In the genomic region with DNA sequence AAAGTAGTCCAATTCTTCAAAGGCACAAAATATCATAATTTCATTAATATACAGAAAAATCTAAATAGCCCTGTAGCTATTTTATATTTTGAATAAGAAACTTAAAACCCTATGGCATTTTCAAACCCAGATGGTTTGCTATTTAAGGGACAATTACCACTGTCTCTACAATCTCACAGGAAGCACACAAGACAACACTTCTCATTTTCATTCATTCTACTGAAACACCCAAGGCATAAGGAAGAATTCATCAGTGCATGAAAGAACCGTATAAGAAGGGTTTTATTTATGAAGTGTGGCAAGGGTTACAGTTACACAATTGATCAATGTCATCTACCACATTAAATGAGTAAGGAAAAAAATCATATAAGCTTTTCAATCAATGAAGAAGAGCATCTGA, we compare ENCODE assay signal across 28 mouse cellular contexts. TPM values are rescaled to one million over a fixed set of nuclear protein-coding genes. Genes with fewer than 3 reads are reported as not detected.
DNase-seq lines count a peak whose midpoint lies in the region; ATAC-seq and TF ChIP-seq lines count a peak whose summit lies in the region.
"Had no signal": no experiment of that assay in that cellular context is flagged by ENCODE, and none has a peak within 500 bp of the region (broad histone marks: within the 10 kb centered on the region; RNA-seq: fewer than 3 reads in every experiment).

No protein-coding gene starts in this region.

- TF ChIP-seq CTCF in MEL (IDR thresholded peaks at IDR 0.05 in 2 of 3, conservative IDR thresholded peaks at IDR 0.05 in 1 of 3; ENCODE audit: control insufficient read depth in 1 of 3, insufficient read depth in 1 of 3, low read depth in 2 of 3, low read length in 3 of 3, poor library complexity in 1 of 3, severe bottlenecking in 1 of 3): no peak

- TF ChIP-seq POLR2A in MEL (IDR thresholded peaks at IDR 0.05; ENCODE audit: control insufficient read depth in 1 of 2, insufficient read depth in 1 of 2, low read depth in 1 of 2, low read length in 2 of 2, poor library complexity in 1 of 2): no peak

- no peak for TF ChIP-seq RAD21 in MEL (IDR thresholded peaks at IDR 0.05; ENCODE audit: low read depth, low read length)

- no peaks in the 10 kb centered on the region for H3K9me3 ChIP-seq in MEL (replicated peaks; ENCODE audit: insufficient read depth, low read length)
- H3K9me3 ChIP-seq in limb, embryonic 10.5 days (replicated peaks): no peaks in the 10 kb centered on the region
- H3K9me3 ChIP-seq in midbrain, embryonic 11.5 days (ENCODE audit: control insufficient read depth, low read length): no peaks in the 10 kb centered on the region
- H3K9me3 ChIP-seq: embryonic facial prominence, embryonic 10.5 days; embryonic facial prominence, embryonic 12.5 days; forebrain, embryonic 13.5 days; forebrain, embryonic 15.5 days; G1E had no signal

- no peak overlapping the region for H3K4me2 ChIP-seq in midbrain, embryonic 11.5 days
- H3K4me2 ChIP-seq: embryonic facial prominence, embryonic 12.5 days; forebrain, embryonic 13.5 days; forebrain, embryonic 15.5 days had no signal

- H3K27me3 ChIP-seq in MEL (ENCODE audit: control insufficient read depth in 1 of 2, insufficient read depth in 2 of 2, low read length in 2 of 2): no peaks in the 10 kb centered on the region
- H3K27me3 ChIP-seq in limb, embryonic 10.5 days (ENCODE audit: low read depth, poor library complexity, severe bottlenecking): no peaks in the 10 kb centered on the region
- no peaks in the 10 kb centered on the region for H3K27me3 ChIP-seq in midbrain, embryonic 11.5 days (ENCODE audit: control insufficient read depth, insufficient read depth, low read length)
- H3K27me3 ChIP-seq: CH12.LX; embryonic facial prominence, embryonic 12.5 days; forebrain, embryonic 13.5 days; forebrain, embryonic 15.5 days; Patski had no signal

- DNase-seq in frontal cortex, postnatal 14 days (ENCODE audit: low spot score in 2 of 2): no peak
- DNase-seq in MEL (ENCODE audit: low read depth, low spot score): peak; percentile 53
- peak; percentile 24 for DNase-seq in brain, adult 2 months (ENCODE audit: low read depth, low spot score)
- peak; percentile 6 for DNase-seq in telencephalon, adult 2 months (ENCODE audit: low read depth, low spot score)
- DNase-seq in embryo, embryonic 10 days (ENCODE audit: low spot score): no peak
- no peak for DNase-seq in limb, embryonic 10.5 days (ENCODE audit: low spot score)
- no peak for DNase-seq in midbrain, embryonic 11.5 days (ENCODE audit: low spot score, missing footprints)
- DNase-seq: adrenal gland, adult 8-10 months; adrenal gland, postnatal 14 days; adrenal gland, postnatal 36 days; B cell, adult 2 months; cerebellum, adult 11 months; cerebellum, adult 18-20 months; cerebellum, adult 8-10 months; cerebellum, adult 9-11 months; cerebellum, postnatal 14 days; cerebellum, postnatal 36 days; forebrain, postnatal 0 days had no signal

- no peak for TF ChIP-seq EP300 in MEL (IDR thresholded peaks at IDR 0.05; ENCODE audit: low read depth in 1 of 2, low read length in 2 of 2)

- 48% methylated on average over 1 of the region's 1 CpGs for WGBS in limb, embryonic 10.5 days
- 80% methylated on average over 1 of the region's 1 CpGs for WGBS in midbrain, embryonic 11.5 days

- no peak overlapping the region for H3K27ac ChIP-seq in MEL (ENCODE audit: control insufficient read depth, low read depth, low read length)
- no peak overlapping the region for H3K27ac ChIP-seq in limb, embryonic 10.5 days
- no peak overlapping the region for H3K27ac ChIP-seq in midbrain, embryonic 11.5 days (ENCODE audit: low read depth, low read length)
- H3K27ac ChIP-seq: embryonic facial prominence, embryonic 10.5 days; embryonic facial prominence, embryonic 12.5 days; forebrain, embryonic 13.5 days; forebrain, embryonic 15.5 days had no signal

- H3K4me3 ChIP-seq in MEL (ENCODE audit: control insufficient read depth in 1 of 2, insufficient read depth in 1 of 2, low read depth in 2 of 2, low read length in 2 of 2): no peak overlapping the region
- no peak overlapping the region for H3K4me3 ChIP-seq in limb, embryonic 10.5 days
- no peak overlapping the region for H3K4me3 ChIP-seq in midbrain, embryonic 11.5 days (ENCODE audit: low read depth, low read length)
- H3K4me3 ChIP-seq: embryonic facial prominence, embryonic 10.5 days; embryonic facial prominence, embryonic 12.5 days; forebrain, embryonic 13.5 days; forebrain, embryonic 15.5 days had no signal

- H3K9ac ChIP-seq in MEL (ENCODE audit: control insufficient read depth, low read depth, low read length, poor library complexity, severe bottlenecking): no peak overlapping the region
- no peak overlapping the region for H3K9ac ChIP-seq in midbrain, embryonic 11.5 days (ENCODE audit: low read length)
- H3K9ac ChIP-seq: embryonic facial prominence, embryonic 12.5 days; forebrain, embryonic 13.5 days; forebrain, embryonic 15.5 days; forebrain, postnatal 0 days had no signal

- peaks cover 0 to 30% of the 10 kb centered on the region in 2 experiments; a peak in 2 of 4 replicates for H3K4me1 ChIP-seq in MEL (ENCODE audit: control insufficient read depth in 1 of 2, insufficient read depth in 2 of 2, low read length in 2 of 2)
- H3K4me1 ChIP-seq in limb, embryonic 10.5 days: no peaks in the 10 kb centered on the region
- H3K4me1 ChIP-seq in midbrain, embryonic 11.5 days (ENCODE audit: control insufficient read depth, insufficient read depth, low read length): no peaks in the 10 kb centered on the region
- H3K4me1 ChIP-seq: embryonic facial prominence, embryonic 10.5 days; embryonic facial prominence, embryonic 12.5 days; forebrain, embryonic 13.5 days; forebrain, embryonic 15.5 days had no signal

- ATAC-seq in frontal cortex, adult (ENCODE audit: low TSS enrichment): peak; percentile 69
- no peak for ATAC-seq in midbrain, embryonic 11.5 days (ENCODE audit: low FRiP score)
- ATAC-seq: activated CD4-positive, CD25-positive, alpha-beta regulatory T cell, adult 4 months; CD4-positive, CD25-positive, alpha-beta regulatory T cell, adult 4 months; forebrain, embryonic 13.5 days; forebrain, embryonic 15.5 days; forebrain, postnatal 0 days; Patski had no signal

- peaks cover 4% of the 10 kb centered on the region; the same call in 1 of the 2 replicates for H3K79me2 ChIP-seq in MEL (ENCODE audit: control insufficient read depth, insufficient read depth, low read length, poor library complexity)

- H3K36me3 ChIP-seq in MEL (ENCODE audit: control insufficient read depth in 1 of 2, insufficient read depth in 2 of 2, low read length in 2 of 2): peaks cover 0 to 21% of the 10 kb centered on the region in 2 experiments; a peak in 2 of 4 replicates
- no peaks in the 10 kb centered on the region for H3K36me3 ChIP-seq in limb, embryonic 10.5 days
- no peaks in the 10 kb centered on the region for H3K36me3 ChIP-seq in midbrain, embryonic 11.5 days (ENCODE audit: control insufficient read depth, insufficient read depth, low read length)
- H3K36me3 ChIP-seq: embryonic facial prominence, embryonic 12.5 days; forebrain, embryonic 15.5 days had no signal

TF ChIP-seq in MEL, 35 proteins besides CTCF, POLR2A, EP300 and RAD21:
- TF ChIP-seq CHD1 (IDR thresholded peaks at IDR 0.05; ENCODE audit: low read depth, low read length) (no peak), RCOR1 (IDR thresholded peaks at IDR 0.05; ENCODE audit: low read depth, low read length) (no peak), MEF2A (IDR thresholded peaks at IDR 0.05; ENCODE audit: extremely low read depth, insufficient replicate concordance, low read depth, low read length, poor library complexity, severe bottlenecking) (no peak), KAT2A (conservative IDR thresholded peaks at IDR 0.05; ENCODE audit: low read depth, low read length) (no peak), ZNF384 (IDR thresholded peaks at IDR 0.05; ENCODE audit: low read depth, low read length) (no peak), ELF1 (IDR thresholded peaks at IDR 0.05; ENCODE audit: low read depth, low read length) (no peak), NRF1 (IDR thresholded peaks at IDR 0.05; ENCODE audit: insufficient read depth, low read depth, low read length, poor library complexity, severe bottlenecking) (no peak), TBP (IDR thresholded peaks at IDR 0.05; ENCODE audit: low read depth, low read length) (no peak), MAX (IDR thresholded peaks at IDR 0.05; ENCODE audit: low read length) (no peak), ETS1 (IDR thresholded peaks at IDR 0.05; ENCODE audit: low read depth, low read length) (no peak)

RNA-seq across cellular contexts. Expression of a gene that starts 32.8 kb away (rescaled TPM):
- 8.7 and 9.5 TPM in 2 replicates for total RNA-seq in MEL (2012; rRNA removed)
- 100 to 1,000 TPM in 1 of 2 experiments, 1 to 10 TPM in 1; 6.2 to 527 TPM for polyA plus RNA-seq in MEL (2012; ENCODE audit: insufficient read depth in 1 of 2, insufficient read length in 2 of 2, low read depth in 1 of 2, low replicate concordance in 2 of 2, missing spikeins in 1 of 2)
- 3.2 and 6.5 TPM in 2 replicates for polyA plus RNA-seq in limb, embryonic 10.5 days (2016; fragmentation: Nextera tagmentation; extraction: Ambion mirVana)
- 12.9 and 17.7 TPM in 2 replicates for polyA plus RNA-seq in midbrain, embryonic 11.5 days (2014; fragmentation: Nextera tagmentation; extraction: Ambion mirVana)

Comparison
In these comparisons a context has a peak if more than half of its experiments do, and no peak if none do; other contexts are left out.
1. DNase-seq: peak in MEL (single experiment), brain, adult 2 months (single experiment) and telencephalon, adult 2 months (single experiment); none in frontal cortex, postnatal 14 days (0 of 2), embryo, embryonic 10 days (single experiment), limb, embryonic 10.5 days (single experiment) and midbrain, embryonic 11.5 days (single experiment).